Mouse (Mus musculus): ENCODE measurements at regions not wholly inside any gene's neighbourhood (a gene's known extent, or its start where the extent isn't known, plus 50 kb on each side); places are given as distances from the start of the nearest gene placed in this dataset.

GRCm38 (mm10) chr5:118963001-118963400 is 402.5 kb downstream of the Med13l start:
- TF ChIP-seq EP300 (IDR thresholded peaks at IDR 0.05): no peak
- TF ChIP-seq CTCF (IDR thresholded peaks at IDR 0.05): no peak

All from lung, postnatal 0 days (tissue).